Mouse (Mus musculus): ENCODE data around the gene Arhgef15. TPM values are rescaled to one million over a fixed set of nuclear protein-coding genes. Genes with fewer than 3 reads are reported as not detected.

Arhgef15 gene
- total and polyA plus RNA-seq, 3 experiments: 0.04 TPM; not detected in 2

GRCm38 (mm10) chr11:68902047-68902364 lies 55.3 kb downstream of the Arhgef15 start:
- Histone ChIP-seq H3K27me3 (replicated peaks) (peaks cover 18% of the 10 kb centered on the region), H3K4me3 (replicated peaks in 1 of 3; ENCODE audit: low read depth in 2 of 3, low read length in 2 of 3, poor library complexity in 1 of 3) (peak overlapping the region; percentile 71 to 92 (median 78)), H3K9me3 (replicated peaks; ENCODE audit: low read length) (peaks cover 5% of the 10 kb centered on the region), H3K4me2 (ENCODE audit: insufficient read depth, low read depth, poor library complexity, severe bottlenecking) (peak overlapping the region; percentile 80; the same call in 1 of the 2 replicates), H3K27ac (ENCODE audit: insufficient read depth, low read depth) (peak overlapping the region; percentile 32; the same call in 1 of the 2 replicates), H3K4me1 (ENCODE audit: control insufficient read depth in 1 of 2, insufficient read depth in 2 of 2) (peaks cover 5 to 28% of the 10 kb centered on the region in 2 experiments; a peak in 3 of 4 replicates), H3K9ac (ENCODE audit: insufficient read depth, low read depth) (peak overlapping the region; percentile 100), H3K79me2 (replicated peaks; ENCODE audit: control insufficient read depth, extremely low read depth, insufficient read depth, poor library complexity, severe bottlenecking) (peaks cover 19% of the 10 kb centered on the region), H3K36me3 (replicated peaks in 1 of 2; ENCODE audit: control insufficient read depth in 1 of 2, insufficient read depth in 1 of 2, low read length in 1 of 2) (peaks cover 36 to 47% of the 10 kb centered on the region in 2 experiments)
- in situ Hi-C loops (cut with MboI; ENCODE audit: low pct_ligation_motif_present, low pct_unique_long_range_greater_than_20kb, low sequenced_read_pairs): loop anchor here (5.0 kb wide), 1 partner anchor 70 kb away; no protein-coding TSS in a partner anchor
- no peak for DNase-seq (ENCODE audit: extremely low read depth)
- TF ChIP-seq HCFC1 (IDR thresholded peaks at IDR 0.05; ENCODE audit: low read depth, low read length) (no peak), ZNF384 (IDR thresholded peaks at IDR 0.05; ENCODE audit: low read depth, low read length) (no peak), JUND (conservative IDR thresholded peaks at IDR 0.05; ENCODE audit: low read depth, low read length) (no peak), SIN3A (IDR thresholded peaks at IDR 0.05; ENCODE audit: low read length) (peak; percentile 23; the same call in 1 of the 2 replicates), CHD1 (IDR thresholded peaks at IDR 0.05; ENCODE audit: low read depth, low read length) (peak; percentile 86; the same call in 1 of the 2 replicates), ZKSCAN1 (IDR thresholded peaks at IDR 0.05; ENCODE audit: borderline replicate concordance, low read depth, low read length) (no peak), USF1 (IDR thresholded peaks at IDR 0.05; ENCODE audit: low read depth, low read length) (no peak), E2F4 (IDR thresholded peaks at IDR 0.05; ENCODE audit: insufficient replicate concordance, low read depth, low read length) (no peak), CTCF (conservative IDR thresholded peaks at IDR 0.05 in 1 of 2, IDR thresholded peaks at IDR 0.05 in 1 of 2; ENCODE audit: low read depth in 2 of 2, low read length in 2 of 2) (no peak), CHD2 (IDR thresholded peaks at IDR 0.05; ENCODE audit: low read length) (no peak), ZC3H11A (IDR thresholded peaks at IDR 0.05; ENCODE audit: low read depth, low read length) (no peak), EP300 (IDR thresholded peaks at IDR 0.05; ENCODE audit: low read length) (no peak), POLR2A (IDR thresholded peaks at IDR 0.05; ENCODE audit: low read depth, low read length) (no peak), MAX (IDR thresholded peaks at IDR 0.05; ENCODE audit: low read length) (no peak), GABPA (IDR thresholded peaks at IDR 0.05; ENCODE audit: insufficient replicate concordance, low read depth, low read length) (no peak), POLR2AphosphoS2 (IDR thresholded peaks at IDR 0.05; ENCODE audit: low read depth, low read length) (peak; percentile 71), RCOR1 (conservative IDR thresholded peaks at IDR 0.05; ENCODE audit: low read depth, low read length) (no peak), IRF4 (IDR thresholded peaks at IDR 0.05; ENCODE audit: low read depth, low read length) (no peak)
- dilution Hi-C loops (cut with MboI; ENCODE audit: extremely low pct_ligation_motif_present, extremely low pct_unique_long_range_greater_than_20kb, low sequenced_read_pairs): no loop called here

- H3K36me3 ChIP-seq (replicated peaks in 1 of 2; ENCODE audit: control insufficient read depth in 1 of 2, insufficient read depth in 1 of 2, low read length in 1 of 2): peaks cover 34 to 42% of the 10 kb centered on the region in 2 experiments
- H3K9me3 ChIP-seq (replicated peaks; ENCODE audit: low read length): peaks cover 5% of the 10 kb centered on the region
- dilution Hi-C loops (cut with MboI; ENCODE audit: extremely low pct_ligation_motif_present, extremely low pct_unique_long_range_greater_than_20kb, low sequenced_read_pairs): no loop called here
- TF ChIP-seq ELF1 (IDR thresholded peaks at IDR 0.05; ENCODE audit: low read depth, low read length) (peak; percentile 98), TBP (conservative IDR thresholded peaks at IDR 0.05; ENCODE audit: low read depth, low read length) (peak; percentile 98), ZC3H11A (IDR thresholded peaks at IDR 0.05; ENCODE audit: low read depth, low read length) (no peak), USF1 (IDR thresholded peaks at IDR 0.05; ENCODE audit: low read depth, low read length) (no peak), MAFK (IDR thresholded peaks at IDR 0.05; ENCODE audit: insufficient replicate concordance, low read length) (no peak), USF2 (conservative IDR thresholded peaks at IDR 0.05; ENCODE audit: low read depth, low read length) (no peak), IRF4 (IDR thresholded peaks at IDR 0.05; ENCODE audit: low read depth, low read length) (peak; percentile 54), RCOR1 (conservative IDR thresholded peaks at IDR 0.05; ENCODE audit: low read depth, low read length) (no peak), BHLHE40 (IDR thresholded peaks at IDR 0.05; ENCODE audit: low read depth, low read length) (peak; percentile 88), UBTF (IDR thresholded peaks at IDR 0.05; ENCODE audit: low read depth, low read length) (peak; percentile 86; the same call in 1 of the 2 replicates), PAX5 (IDR thresholded peaks at IDR 0.05; ENCODE audit: low read length) (no peak), CHD2 (IDR thresholded peaks at IDR 0.05; ENCODE audit: low read length) (peak; percentile 100), JUND (conservative IDR thresholded peaks at IDR 0.05; ENCODE audit: low read depth, low read length) (peak; percentile 90), ZKSCAN1 (IDR thresholded peaks at IDR 0.05; ENCODE audit: borderline replicate concordance, low read depth, low read length) (no peak), MYC (IDR thresholded peaks at IDR 0.05; ENCODE audit: low read depth, low read length) (peak; percentile 82), MEF2A (IDR thresholded peaks at IDR 0.05; ENCODE audit: borderline replicate concordance, low read depth, low read length) (peak; percentile 54; the same call in 1 of the 2 replicates), NELFE (IDR thresholded peaks at IDR 0.05; ENCODE audit: low read depth, low read length) (peak; percentile 99), GABPA (IDR thresholded peaks at IDR 0.05; ENCODE audit: insufficient replicate concordance, low read depth, low read length) (peak; percentile 92), E2F4 (IDR thresholded peaks at IDR 0.05; ENCODE audit: insufficient replicate concordance, low read depth, low read length) (no peak), POLR2AphosphoS2 (IDR thresholded peaks at IDR 0.05; ENCODE audit: low read depth, low read length) (peak; percentile 96), MXI1 (IDR thresholded peaks at IDR 0.05; ENCODE audit: low read depth, low read length) (peak; percentile 91), POLR2A (IDR thresholded peaks at IDR 0.05; ENCODE audit: low read depth, low read length) (peak; percentile 99)
Observed at GRCm38 (mm10) chr11:68901351-68902046, 55.8 kb downstream of the Arhgef15 start, which contains the start of gene Rpl26. Gene Rpl26, plus strand, starts transcription at chr11:68901583.

More at GRCm38 (mm10) chr11:68901351-68902046, 55.8 kb downstream of the Arhgef15 start, which contains the start of gene Rpl26:
- Histone ChIP-seq H3K9ac (ENCODE audit: insufficient read depth, low read depth) (peak within 1 kb of the TSS; percentile 100), H3K4me1 (ENCODE audit: control insufficient read depth in 1 of 2, insufficient read depth in 2 of 2) (peaks cover 5 to 28% of the 10 kb centered on the region in 2 experiments; a peak in 3 of 4 replicates), H3K4me2 (ENCODE audit: insufficient read depth, low read depth, poor library complexity, severe bottlenecking) (peak within 1 kb of the TSS; percentile 80), H3K27me3 (replicated peaks) (peaks cover 18% of the 10 kb centered on the region), H3K27ac (ENCODE audit: insufficient read depth, low read depth) (peak within 1 kb of the TSS; percentile 32), H3K4me3 (replicated peaks in 1 of 3; ENCODE audit: low read depth in 2 of 3, low read length in 2 of 3, poor library complexity in 1 of 3) (peak within 1 kb of the TSS; percentile 71 to 92 (median 78)), H3K79me2 (replicated peaks; ENCODE audit: control insufficient read depth, extremely low read depth, insufficient read depth, poor library complexity, severe bottlenecking) (peaks cover 19% of the 10 kb centered on the region)
- DNase-seq (ENCODE audit: extremely low read depth): peak; percentile 100
- in situ Hi-C loops (cut with MboI; ENCODE audit: low pct_ligation_motif_present, low pct_unique_long_range_greater_than_20kb, low sequenced_read_pairs): loop anchor here (5.0 kb wide), 1 partner anchor 71 kb away; no protein-coding TSS in a partner anchor

All from CH12.LX (cell line).